Mouse (Mus musculus): ENCODE measurements around the gene Mum1.

DNA sequence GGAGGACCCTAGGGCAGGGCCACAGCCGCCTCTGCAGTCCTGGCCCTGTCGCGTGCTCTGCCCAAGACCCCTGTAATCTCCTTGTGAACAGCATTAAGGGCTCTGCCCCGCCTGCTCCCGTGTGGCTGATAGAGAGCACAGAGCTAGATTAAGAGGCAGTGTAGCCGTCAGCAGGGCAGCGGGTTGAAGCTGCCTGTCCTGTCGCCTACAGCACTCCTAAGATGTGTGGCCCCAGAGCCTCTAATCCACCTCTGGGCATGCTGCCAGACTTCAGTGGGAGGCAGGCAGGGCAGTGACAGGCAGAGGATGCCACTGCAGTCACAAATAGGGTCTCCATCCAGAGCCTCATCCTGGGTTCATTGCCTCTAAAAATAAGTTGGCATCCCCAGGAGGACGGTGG, 15.9 kb downstream of the Mum1 start:
- no peak for TF ChIP-seq POLR2A (IDR thresholded peaks at IDR 0.05; ENCODE audit: borderline replicate concordance, insufficient read depth, low read length)
- no peak for TF ChIP-seq CTCF (IDR thresholded peaks at IDR 0.05; ENCODE audit: borderline replicate concordance, insufficient read depth, low read depth, low read length)

All from cerebellum, adult 2 months (tissue).